Mouse (Mus musculus): Measurements from ENCODE around the gene Ccrl2. TPM values are rescaled to one million over a fixed set of nuclear protein-coding genes. Genes with fewer than 3 reads are reported as not detected.

Gene Ccrl2
- total and polyA plus RNA-seq, 3 experiments = 0.19 to 0.75 TPM; not detected in 1

- H3K27me3 ChIP-seq (ENCODE audit: control insufficient read depth in 1 of 2, insufficient read depth in 2 of 2, low read length in 2 of 2) = no peaks in the 10 kb centered on the region
Observed at GRCm38 (mm10) chr9:111039966-111040365, 17.4 kb downstream of the Ccrl2 start.

GRCm38 (mm10) chr9:111033717-111034116 lies 23.6 kb downstream of the Ccrl2 start:
- Histone ChIP-seq H3K27me3 (ENCODE audit: control insufficient read depth in 1 of 2, insufficient read depth in 2 of 2, low read length in 2 of 2) (no peaks in the 10 kb centered on the region), H3K36me3 (ENCODE audit: control insufficient read depth in 1 of 2, insufficient read depth in 2 of 2, low read length in 2 of 2) (no peaks in the 10 kb centered on the region), H3K79me2 (ENCODE audit: control insufficient read depth, insufficient read depth, low read length, poor library complexity) (no peaks in the 10 kb centered on the region), H3K9ac (ENCODE audit: control insufficient read depth, low read depth, low read length, poor library complexity, severe bottlenecking) (no peak overlapping the region), H3K4me1 (ENCODE audit: control insufficient read depth in 1 of 2, insufficient read depth in 2 of 2, low read length in 2 of 2) (no peaks in the 10 kb centered on the region), H3K27ac (ENCODE audit: control insufficient read depth, low read depth, low read length) (no peak overlapping the region), H3K9me3 (replicated peaks; ENCODE audit: insufficient read depth, low read length) (no peaks in the 10 kb centered on the region), H3K4me3 (ENCODE audit: control insufficient read depth in 1 of 2, insufficient read depth in 1 of 2, low read depth in 2 of 2, low read length in 2 of 2) (no peak overlapping the region)
- no peak for DNase-seq (ENCODE audit: low read depth, low spot score)
- TF ChIP-seq MYC (IDR thresholded peaks at IDR 0.05; ENCODE audit: low read depth, low read length) = no peak
- TF ChIP-seq RCOR1 (IDR thresholded peaks at IDR 0.05; ENCODE audit: low read depth, low read length) = no peak
- no peak for TF ChIP-seq USF1 (IDR thresholded peaks at IDR 0.05; ENCODE audit: low read depth, low read length)
- TF ChIP-seq HCFC1 (IDR thresholded peaks at IDR 0.05; ENCODE audit: low read depth, low read length) = no peak
- TF ChIP-seq CHD1 (IDR thresholded peaks at IDR 0.05; ENCODE audit: low read depth, low read length) = no peak
- TF ChIP-seq TBP (IDR thresholded peaks at IDR 0.05; ENCODE audit: low read depth, low read length) = no peak
- TF ChIP-seq E2F4 (IDR thresholded peaks at IDR 0.05; ENCODE audit: borderline replicate concordance, low read depth, low read length) = no peak
- no peak for TF ChIP-seq ZKSCAN1 (IDR thresholded peaks at IDR 0.05; ENCODE audit: low read depth, low read length)
- no peak for TF ChIP-seq ETS1 (IDR thresholded peaks at IDR 0.05; ENCODE audit: low read depth, low read length)
- TF ChIP-seq ZC3H11A (IDR thresholded peaks at IDR 0.05; ENCODE audit: low read depth, low read length) = no peak
- no peak for TF ChIP-seq GABPA (IDR thresholded peaks at IDR 0.05; ENCODE audit: low read depth, low read length)
- no peak for TF ChIP-seq MXI1 (IDR thresholded peaks at IDR 0.05; ENCODE audit: low read depth, low read length)
- TF ChIP-seq CHD2 (IDR thresholded peaks at IDR 0.05; ENCODE audit: low read length) = no peak
- no peak for TF ChIP-seq POLR2A (IDR thresholded peaks at IDR 0.05; ENCODE audit: control insufficient read depth in 1 of 2, insufficient read depth in 1 of 2, low read depth in 1 of 2, low read length in 2 of 2, poor library complexity in 1 of 2)
- TF ChIP-seq TAL1 (IDR thresholded peaks at IDR 0.05; ENCODE audit: low read length) = no peak
- no peak for TF ChIP-seq MEF2A (IDR thresholded peaks at IDR 0.05; ENCODE audit: extremely low read depth, insufficient replicate concordance, low read depth, low read length, poor library complexity, severe bottlenecking)
- TF ChIP-seq GATA1 (IDR thresholded peaks at IDR 0.05; ENCODE audit: low read depth, low read length) = no peak
- TF ChIP-seq SMC3 (IDR thresholded peaks at IDR 0.05; ENCODE audit: low read depth, low read length) = no peak

More at GRCm38 (mm10) chr9:111039966-111040365, 17.4 kb downstream of the Ccrl2 start:
- no peak for TF ChIP-seq TCF12 (IDR thresholded peaks at IDR 0.05; ENCODE audit: low read depth, low read length)
- H3K4me1 ChIP-seq (ENCODE audit: control insufficient read depth in 1 of 2, insufficient read depth in 2 of 2, low read length in 2 of 2) = no peaks in the 10 kb centered on the region
- H3K27ac ChIP-seq (ENCODE audit: control insufficient read depth, low read depth, low read length) = no peak overlapping the region
- H3K36me3 ChIP-seq (ENCODE audit: control insufficient read depth in 1 of 2, insufficient read depth in 2 of 2, low read length in 2 of 2) = no peaks in the 10 kb centered on the region
- no peak for DNase-seq (ENCODE audit: low read depth, low spot score)
- H3K9ac ChIP-seq (ENCODE audit: control insufficient read depth, low read depth, low read length, poor library complexity, severe bottlenecking) = no peak overlapping the region
- no peak overlapping the region for H3K4me3 ChIP-seq (ENCODE audit: control insufficient read depth in 1 of 2, insufficient read depth in 1 of 2, low read depth in 2 of 2, low read length in 2 of 2)
- no peaks in the 10 kb centered on the region for H3K79me2 ChIP-seq (ENCODE audit: control insufficient read depth, insufficient read depth, low read length, poor library complexity)
- H3K9me3 ChIP-seq (replicated peaks; ENCODE audit: insufficient read depth, low read length) = no peaks in the 10 kb centered on the region

All from MEL (cell line).